Mouse (Mus musculus) midbrain, embryonic 10.5 days (tissue): Measurements from ENCODE around the gene Gfra4. TPM values are rescaled to one million over a fixed set of nuclear protein-coding genes. Genes with fewer than 3 reads are reported as not detected.

Experiments
- DNase-seq: peaks from one replicate; pipeline ENCODE4 v3.0.0-alpha.2; 2017; ENCODE audit warnings: low spot score
- H3K27ac ChIP-seq: fragments of 300-500 bp; sonication (generic); replicated peaks from 2 replicates; pipeline ENCODE4 v1.5.1; 2016; ENCODE audit warnings: mild to moderate bottlenecking
- H3K27me3 ChIP-seq: fragments of 300-500 bp; sonication (generic); 2 replicates; pipeline ENCODE4 v1.6.1; 2016; ENCODE audit warnings: low read depth, mild to moderate bottlenecking; ENCODE audit not compliant: poor library complexity, severe bottlenecking
- H3K36me3 ChIP-seq: fragments of 300-500 bp; sonication (generic); 2 replicates; pipeline ENCODE4 v1.6.1; 2016; ENCODE audit warnings: mild to moderate bottlenecking, moderate library complexity
- H3K4me1 ChIP-seq: fragments of 300-500 bp; sonication (generic); 2 replicates; pipeline ENCODE4 v1.6.1; 2016
- H3K4me3 ChIP-seq: fragments of 300-500 bp; sonication (generic); 2 replicates; pipeline ENCODE4 v1.5.1; 2016; ENCODE audit warnings: mild to moderate bottlenecking, moderate library complexity
- H3K9me3 ChIP-seq: fragments of 300-500 bp; sonication (generic); replicated peaks from 2 replicates; pipeline ENCODE4 v1.6.1; 2016; ENCODE audit warnings: mild to moderate bottlenecking
- WGBS: fragments of 180-500 bp; shearing (Covaris S2); methylation state at CpG from one replicate; pipeline ENCODE4 v1.1.7; 2016; 5-methylcytosine and 5-hydroxymethylcytosine counted together
- polyA plus RNA-seq: library from polyadenylated mRNA; unstranded; fragments of >200 nt; fragmentation: Nextera tagmentation; extraction: Ambion mirVana; gene quantifications from 2 replicates; pipeline ENCODE4 v1.2.1, GENCODE M21; 2016

Gene Gfra4
- 3.6 and 3.7 TPM in 2 replicates for polyA plus RNA-seq

DNA sequence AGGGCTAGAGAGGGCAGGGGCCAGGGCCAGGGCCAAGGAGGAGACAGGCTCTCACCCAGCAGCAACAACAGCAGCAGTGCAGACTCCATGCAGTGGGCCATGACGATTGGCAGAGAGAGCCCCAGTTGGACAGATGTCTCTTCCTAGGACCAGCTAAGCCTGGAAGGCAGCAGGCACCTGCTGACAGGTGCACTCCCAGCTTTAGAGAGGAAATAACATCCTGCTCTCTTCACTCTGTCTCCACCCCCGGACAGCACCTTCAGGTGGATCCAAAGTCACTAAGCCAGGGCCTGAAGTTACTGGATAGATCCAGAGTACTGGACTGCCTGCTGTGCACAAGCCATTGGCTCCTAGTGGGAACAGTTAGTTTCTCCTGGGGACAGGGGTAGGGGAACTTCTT lies at the start of gene Gfra4:
Gene Gfra4, minus strand, starts transcription at position 101 of the 400 bp plus-strand sequence.
- 84% methylated on average over 2 of the region's 2 CpGs for whole genome bisulfite sequencing

DNA sequence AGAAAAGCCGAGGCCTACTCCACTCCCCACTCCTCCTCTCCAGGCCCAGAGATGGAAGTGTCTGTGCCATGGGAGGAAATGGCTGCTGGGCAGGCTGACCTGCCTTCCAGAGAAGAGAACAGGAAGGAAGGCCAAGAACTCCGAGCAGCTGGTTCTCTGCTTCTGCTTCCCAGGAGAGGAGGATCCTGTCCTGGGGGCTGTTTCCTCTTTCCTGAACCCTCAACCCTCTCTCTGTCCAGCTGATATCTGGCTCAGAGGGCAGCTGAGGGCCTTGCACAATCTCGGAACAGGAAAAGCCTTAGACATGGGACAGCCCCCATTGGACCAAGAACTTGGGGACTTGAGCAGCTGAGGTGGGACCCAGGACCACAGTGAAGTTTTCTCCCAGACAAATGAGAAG lies 48.0 kb upstream of the Gfra4 start:
- Histone ChIP-seq H3K27ac (no peak overlapping the region), H3K27me3 (no peaks in the 10 kb centered on the region)
- WGBS, result 87% methylated on average over 3 of the region's 3 CpGs

More for the DNA sequence above, at the start of gene Gfra4:
- DNase-seq, result no peak
- H3K27me3 ChIP-seq, result peaks cover 57% of the 10 kb centered on the region
- no peaks in the 10 kb centered on the region for H3K36me3 ChIP-seq
- H3K27ac ChIP-seq, result no peak within 1 kb of the TSS
- no peak within 1 kb of the TSS for H3K4me3 ChIP-seq
- H3K9me3 ChIP-seq, result no peaks in the 10 kb centered on the region
- peaks cover 19% of the 10 kb centered on the region for H3K4me1 ChIP-seq

DNA sequence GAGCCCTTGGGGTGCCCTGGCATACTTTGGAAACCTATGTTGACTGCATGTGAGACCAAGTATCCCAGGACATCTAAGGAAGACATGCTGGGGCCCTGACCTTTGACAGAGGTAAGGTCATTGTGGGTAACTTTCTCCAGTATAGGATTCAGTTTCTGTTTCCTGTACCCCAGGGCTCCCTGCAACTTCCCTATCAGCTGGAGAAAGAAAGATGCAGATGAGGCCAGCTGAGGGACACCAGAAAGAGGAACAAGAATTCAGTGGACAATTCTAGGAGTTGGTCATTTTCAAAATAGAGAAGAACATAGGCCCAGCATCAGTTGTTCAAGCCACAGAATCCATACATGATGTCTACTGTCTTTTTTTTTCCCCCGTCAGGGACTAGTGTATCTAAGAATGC lies 46.7 kb upstream of the Gfra4 start:
- 96% methylated on average over 1 of the region's 1 CpGs for WGBS
- H3K27ac ChIP-seq, result no peak overlapping the region
- DNase-seq, result no peak
- H3K27me3 ChIP-seq, result no peaks in the 10 kb centered on the region
- no peaks in the 10 kb centered on the region for H3K36me3 ChIP-seq
- H3K4me3 ChIP-seq, result no peak overlapping the region
- no peaks in the 10 kb centered on the region for H3K9me3 ChIP-seq
- H3K4me1 ChIP-seq, result 0 out of 2 replicates have a peak, but pooled peaks cover 4% of the 10 kb centered on the region

More for the DNA sequence above, 48.0 kb upstream of the Gfra4 start:
- H3K9me3 ChIP-seq, result no peaks in the 10 kb centered on the region
- no peak overlapping the region for H3K4me3 ChIP-seq
- H3K4me1 ChIP-seq, result peaks cover 2% of the 10 kb centered on the region
- H3K36me3 ChIP-seq, result no peaks in the 10 kb centered on the region
- no peak for DNase-seq

DNA sequence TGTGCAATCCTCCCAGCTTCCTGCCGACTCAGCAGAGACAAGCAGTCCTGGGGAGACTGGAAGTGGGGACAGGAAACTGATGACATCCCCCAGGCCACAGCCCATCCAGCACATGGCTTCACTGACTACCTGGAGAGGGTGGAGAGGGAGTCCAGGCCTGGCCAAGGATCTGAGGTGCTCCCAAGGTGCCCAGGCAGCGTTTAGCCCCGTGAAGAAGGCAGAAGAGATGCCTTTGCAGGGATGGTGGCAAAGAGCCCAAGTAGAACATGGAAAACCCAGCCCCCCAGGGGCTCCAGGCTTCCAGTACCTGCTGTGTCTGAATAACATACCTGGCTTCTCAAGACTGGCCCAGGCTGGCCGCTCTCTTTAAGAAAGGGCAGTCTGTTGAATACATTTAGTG lies 45.7 kb upstream of the Gfra4 start:
- Histone ChIP-seq H3K27me3 (no peaks in the 10 kb centered on the region), H3K27ac (no peak overlapping the region), H3K36me3 (no peaks in the 10 kb centered on the region), H3K4me1 (0 out of 2 replicates have a peak, but pooled peaks cover 4% of the 10 kb centered on the region), H3K4me3 (no peak overlapping the region), H3K9me3 (no peaks in the 10 kb centered on the region)
- no peak for DNase-seq
- WGBS, result 81% methylated on average over 4 of the region's 4 CpGs

DNA sequence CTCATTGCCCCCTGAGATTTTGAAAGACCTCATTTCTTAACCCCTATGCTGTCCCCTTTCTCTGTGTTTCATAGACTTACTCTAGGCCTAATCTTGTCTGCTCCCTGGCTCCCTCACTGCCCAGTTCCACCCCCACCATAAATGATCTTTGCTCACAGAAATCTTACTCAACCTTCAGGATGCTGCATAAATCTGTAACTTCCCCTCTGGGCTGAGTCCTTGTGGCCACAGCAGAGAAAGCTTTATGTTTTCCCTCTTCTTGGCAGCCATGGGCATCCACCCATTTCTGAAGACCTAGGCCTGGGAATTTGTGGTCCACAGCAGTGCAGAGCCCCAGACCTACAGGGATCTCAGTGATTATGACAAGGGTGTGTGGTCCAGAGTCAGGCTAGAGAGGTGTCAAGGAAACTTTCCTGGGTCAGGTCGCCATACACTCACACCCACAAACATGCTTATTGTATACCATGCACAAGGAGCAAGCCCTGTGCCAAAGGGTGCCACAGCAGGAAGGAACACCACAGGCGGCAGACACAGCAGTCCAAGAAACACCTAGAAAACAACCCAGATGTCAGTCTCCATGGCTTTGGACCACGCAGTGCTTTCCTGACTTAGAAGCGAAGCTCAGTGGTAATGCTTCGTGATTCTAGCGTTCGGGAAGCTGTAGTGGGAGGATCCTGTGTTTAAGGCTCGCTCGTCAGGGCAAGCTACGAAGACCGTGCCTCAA lies 43.9 kb upstream of the Gfra4 start, which contains the start of gene Siglec1:
Gene Siglec1, minus strand, starts transcription at position 99 of the 724 bp plus-strand sequence.
- WGBS, result 86% methylated on average over 11 of the region's 11 CpGs
- Histone ChIP-seq H3K4me3 (no peak within 1 kb of the TSS), H3K27me3 (no peaks in the 10 kb centered on the region), H3K36me3 (no peaks in the 10 kb centered on the region), H3K9me3 (no peaks in the 10 kb centered on the region), H3K4me1 (0 out of 2 replicates have a peak, but pooled peaks cover 4% of the 10 kb centered on the region), H3K27ac (no peak within 1 kb of the TSS)
- DNase-seq, result no peak

DNA sequence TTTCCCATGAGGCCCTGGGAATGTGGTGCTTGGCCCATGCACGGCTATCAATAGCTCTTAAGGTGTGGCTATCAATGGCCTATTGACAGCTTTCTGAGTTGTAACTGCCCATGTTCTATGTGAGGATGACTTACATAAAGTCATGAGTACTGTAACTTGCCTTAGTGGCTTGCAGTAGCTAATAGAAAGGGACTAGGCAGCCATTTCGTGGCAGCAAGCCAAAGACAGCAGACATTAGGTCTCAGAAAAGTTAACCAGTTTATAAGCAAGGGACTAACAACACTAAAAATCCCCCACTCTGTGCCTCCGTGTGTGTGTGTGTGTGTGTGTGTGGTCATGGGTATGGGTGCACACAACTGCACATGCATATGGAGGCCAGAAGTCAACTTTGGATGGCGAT lies 41.3 kb upstream of the Gfra4 start:
- no peak for DNase-seq
- Histone ChIP-seq H3K9me3 (no peaks in the 10 kb centered on the region), H3K4me3 (no peak overlapping the region), H3K36me3 (no peaks in the 10 kb centered on the region), H3K27me3 (no peaks in the 10 kb centered on the region), H3K4me1 (0 out of 2 replicates have a peak, but pooled peaks cover 4% of the 10 kb centered on the region), H3K27ac (no peak overlapping the region)
- WGBS, result 87% methylated on average over 4 of the region's 4 CpGs

DNA sequence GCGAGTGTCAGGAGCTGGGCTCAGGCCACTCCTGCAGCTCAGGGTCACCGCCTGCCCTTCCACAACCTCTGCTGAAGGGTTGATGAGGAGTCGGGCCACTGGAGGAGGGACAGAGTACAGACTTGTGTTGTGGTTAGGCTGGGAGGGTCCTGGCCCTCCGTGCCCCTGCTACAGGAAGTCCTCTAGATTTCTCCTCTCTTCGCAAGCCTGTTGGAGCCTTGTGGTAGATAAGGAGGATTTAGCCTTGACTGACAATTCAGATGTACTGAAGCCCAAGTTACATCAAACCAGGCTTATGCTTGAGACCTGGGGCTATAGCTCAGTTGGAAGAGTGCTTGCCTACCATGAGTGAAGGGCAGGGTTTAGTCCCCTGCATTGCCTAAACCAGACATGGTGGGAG lies 37.6 kb upstream of the Gfra4 start:
- H3K36me3 ChIP-seq, result no peaks in the 10 kb centered on the region
- H3K4me3 ChIP-seq, result no peak overlapping the region
- 0 out of 2 replicates have a peak, but pooled peaks cover 11% of the 10 kb centered on the region for H3K4me1 ChIP-seq
- H3K27ac ChIP-seq, result no peak overlapping the region
- no peaks in the 10 kb centered on the region for H3K9me3 ChIP-seq
- no peak for DNase-seq
- no peaks in the 10 kb centered on the region for H3K27me3 ChIP-seq
- WGBS, result 83% methylated on average over 5 of the region's 5 CpGs

DNA sequence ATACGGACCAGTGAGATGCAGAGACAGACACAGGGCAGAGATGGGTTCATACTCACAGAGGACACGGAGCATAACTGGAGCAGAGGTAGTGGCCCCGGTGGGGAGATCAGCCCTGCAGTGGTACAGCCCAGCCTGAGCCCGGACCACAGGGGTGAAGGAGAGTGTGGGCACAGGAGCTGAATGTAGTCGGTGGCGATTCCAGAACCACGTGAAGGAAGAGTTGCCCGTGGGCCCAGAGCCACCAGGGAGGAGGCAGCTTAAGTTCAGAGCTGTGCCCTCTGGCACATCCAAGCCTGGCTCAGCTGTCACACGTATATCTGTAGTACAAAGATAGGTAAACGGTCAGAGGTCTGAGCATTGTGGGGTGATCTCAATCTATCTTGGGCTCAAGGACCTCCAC lies 29.6 kb upstream of the Gfra4 start:
- H3K27me3 ChIP-seq, result no peaks in the 10 kb centered on the region
- no peaks in the 10 kb centered on the region for H3K9me3 ChIP-seq
- 88% methylated on average over 10 of the region's 10 CpGs for WGBS
- DNase-seq, result no peak
- 0 out of 2 replicates have a peak, but pooled peaks cover 8% of the 10 kb centered on the region for H3K4me1 ChIP-seq
- no peak overlapping the region for H3K4me3 ChIP-seq
- H3K36me3 ChIP-seq, result no peaks in the 10 kb centered on the region
- H3K27ac ChIP-seq, result no peak overlapping the region

DNA sequence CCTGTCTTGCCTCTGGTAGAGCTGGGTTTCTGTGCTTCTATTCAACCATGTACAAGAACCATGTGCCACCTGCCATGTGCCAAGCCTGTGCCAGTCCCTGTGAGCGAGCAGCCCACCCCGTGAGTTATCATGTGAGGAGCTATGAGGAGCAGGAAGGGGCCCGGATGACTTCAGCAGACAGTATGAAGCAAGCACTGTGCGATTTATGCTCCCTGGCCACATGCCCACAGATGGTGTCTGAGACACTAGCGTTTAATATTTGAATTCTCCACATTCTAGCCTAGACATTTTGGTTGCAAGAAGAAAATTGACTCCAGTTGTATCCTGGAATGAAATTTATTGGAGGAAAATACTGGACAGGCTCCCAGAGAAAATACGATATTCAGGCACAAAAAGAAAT lies 24.6 kb upstream of the Gfra4 start:
- 80% methylated on average over 6 of the region's 6 CpGs for WGBS
- Histone ChIP-seq H3K4me3 (no peak overlapping the region), H3K9me3 (no peaks in the 10 kb centered on the region), H3K4me1 (peaks cover 12% of the 10 kb centered on the region), H3K36me3 (no peaks in the 10 kb centered on the region), H3K27me3 (peaks cover 39% of the 10 kb centered on the region), H3K27ac (no peak overlapping the region)
- no peak for DNase-seq

DNA sequence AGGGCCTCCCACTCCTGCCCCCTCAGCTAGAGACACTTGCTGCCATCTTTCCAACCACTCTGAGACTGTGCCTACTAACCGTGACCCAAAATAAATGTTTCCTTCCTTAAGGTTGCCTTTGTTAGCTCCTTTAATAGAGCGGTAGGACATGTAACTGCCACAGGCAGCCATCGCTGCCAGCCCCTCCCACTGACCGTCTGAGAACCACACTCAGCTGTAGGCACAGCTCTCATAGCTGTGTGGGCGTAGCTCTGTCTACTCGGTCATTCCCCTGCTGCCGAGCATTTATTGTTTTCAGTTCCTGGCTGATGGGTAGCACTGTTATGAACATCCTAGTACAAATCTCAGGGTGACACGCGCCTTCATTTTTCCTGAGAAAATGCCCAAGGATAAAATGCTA lies 23.5 kb upstream of the Gfra4 start:
- Histone ChIP-seq H3K4me1 (peaks cover 12% of the 10 kb centered on the region), H3K36me3 (no peaks in the 10 kb centered on the region), H3K9me3 (no peaks in the 10 kb centered on the region), H3K27me3 (peaks cover 51% of the 10 kb centered on the region), H3K4me3 (no peak overlapping the region), H3K27ac (no peak overlapping the region)
- 80% methylated on average over 9 of the region's 9 CpGs for WGBS
- DNase-seq, result no peak

DNA sequence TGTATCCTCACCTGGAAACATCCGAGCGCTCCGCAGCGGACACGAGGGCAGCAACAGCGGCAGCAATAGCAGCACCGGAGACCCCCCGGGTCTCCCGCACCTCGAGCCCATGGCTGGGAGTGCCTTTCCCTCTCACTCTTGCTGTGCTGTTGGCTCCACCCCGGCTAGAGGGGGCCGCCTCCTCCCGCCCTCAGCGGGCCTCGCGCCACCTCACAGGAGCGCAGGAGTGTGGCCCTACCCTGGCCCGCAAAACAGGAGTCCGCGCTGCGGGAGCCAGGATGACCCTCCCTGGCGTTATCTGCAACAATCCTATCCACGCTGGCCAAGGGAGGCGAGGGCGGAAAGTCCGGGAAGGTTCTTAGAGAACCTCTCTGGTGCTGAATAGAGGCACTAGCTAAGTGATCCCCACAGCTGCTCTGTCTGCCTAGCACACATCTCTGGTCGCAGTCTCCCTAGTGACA lies 20.5 kb upstream of the Gfra4 start, which contains the start of gene Adam33:
Gene Adam33, minus strand, starts transcription at position 411 of the 461 bp plus-strand sequence.
- no peaks in the 10 kb centered on the region for H3K36me3 ChIP-seq
- no peaks in the 10 kb centered on the region for H3K9me3 ChIP-seq
- peak within 1 kb of the TSS; percentile 44 for H3K4me3 ChIP-seq
- peaks cover 16% of the 10 kb centered on the region for H3K4me1 ChIP-seq
- DNase-seq, result no peak
- 4% methylated on average over 24 of the region's 27 CpGs for WGBS
- H3K27me3 ChIP-seq, result peaks cover 63% of the 10 kb centered on the region
- H3K27ac ChIP-seq, result 0 out of 2 replicates have a peak within 1 kb of the TSS, but pooled peaks have one; percentile 23

DNA sequence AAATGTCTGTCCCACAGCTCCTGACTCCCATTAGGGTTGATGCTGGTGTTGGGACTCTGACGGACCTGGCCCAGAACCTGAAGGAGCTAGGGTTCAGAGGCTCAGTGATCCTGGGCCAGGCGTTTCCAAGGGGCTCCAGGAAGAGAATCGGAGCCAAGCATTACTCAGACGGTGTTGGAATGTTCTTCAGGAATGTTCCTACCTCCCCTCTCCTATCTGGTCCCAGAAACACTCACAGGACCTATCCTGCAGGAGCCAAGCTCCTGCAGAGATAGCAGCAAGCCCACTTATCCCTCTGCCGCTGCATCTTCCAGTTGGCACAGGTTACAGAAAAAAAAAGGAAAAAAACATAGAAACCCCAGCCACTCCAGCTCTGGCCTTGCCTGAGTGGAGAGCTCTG lies 18.7 kb upstream of the Gfra4 start:
- no peak overlapping the region for H3K4me3 ChIP-seq
- peaks cover 18% of the 10 kb centered on the region for H3K4me1 ChIP-seq
- peaks cover 76% of the 10 kb centered on the region for H3K27me3 ChIP-seq
- H3K27ac ChIP-seq, result no peak overlapping the region
- 71% methylated on average over 5 of the region's 5 CpGs for WGBS
- H3K36me3 ChIP-seq, result no peaks in the 10 kb centered on the region
- DNase-seq, result no peak
- no peaks in the 10 kb centered on the region for H3K9me3 ChIP-seq

DNA sequence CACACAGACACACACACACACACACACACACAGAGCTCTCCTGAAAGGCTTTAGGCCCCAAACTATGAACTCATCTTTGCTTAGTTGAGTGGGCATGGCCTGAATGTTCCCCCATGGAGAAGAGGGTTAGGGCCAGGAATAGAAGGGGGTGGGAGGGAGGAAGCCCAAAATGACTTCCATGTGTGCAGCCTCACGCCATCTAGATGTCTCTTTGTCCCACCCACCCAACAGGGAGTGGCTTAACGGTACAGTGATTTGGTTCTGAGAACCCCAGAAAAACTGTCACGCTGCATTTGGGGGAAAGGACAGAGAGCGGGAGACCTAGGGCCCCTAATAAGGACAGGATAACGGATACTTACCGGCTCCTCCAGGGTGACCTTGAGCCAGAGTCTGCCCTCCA lies 17.9 kb upstream of the Gfra4 start:
- Histone ChIP-seq H3K4me1 (peaks cover 26% of the 10 kb centered on the region), H3K27me3 (peaks cover 77% of the 10 kb centered on the region), H3K4me3 (no peak overlapping the region), H3K36me3 (no peaks in the 10 kb centered on the region), H3K9me3 (no peaks in the 10 kb centered on the region), H3K27ac (no peak overlapping the region)
- no peak for DNase-seq
- 60% methylated on average over 6 of the region's 6 CpGs for WGBS
